Mouse (Mus musculus) G1E (cell line): ENCODE results near the gene Ms4a6b.

ENCODE experiments used
- CTCF ChIP-seq: IDR thresholded peaks from 2 replicates; pipeline ENCODE4 v1.5.1; 2012; ENCODE audit warnings: low read depth, low read length, inconsistent platforms, mixed read lengths
- TAL1 ChIP-seq: conservative IDR thresholded peaks from 2 replicates; pipeline ENCODE4 v1.6.1; 2012; ENCODE audit warnings: low read depth, low read length, inconsistent platforms, mixed read lengths

GRCm38 (mm10) chr19:11547911-11548310 lies 31.6 kb downstream of the Ms4a6b start:
- TF ChIP-seq TAL1 (no peak), CTCF (no peak)
